Mouse (Mus musculus) thymus, postnatal 25 days (tissue): ENCODE results near the gene Prkag1.
A peak's percentile ranks its signal among the peaks of the same experiment; 100 is the strongest.

Experiments
- DNase-seq: peaks from one replicate; pipeline ENCODE4 v3.0.0; 2022

Gene Prkag1

GRCm38 (mm10) chr15:98830736-98831683, at the start of gene Prkag1:
TSS of gene Prkag1 (minus strand) at chr15:98831521.
- DNase-seq: peak; percentile 99

- peak; percentile 67 for DNase-seq
Measured at GRCm38 (mm10) chr15:98877331-98877730, 46.0 kb upstream of the Prkag1 start.

- DNase-seq: peak; percentile 93
Measured at GRCm38 (mm10) chr15:98871916-98872888, 40.9 kb upstream of the Prkag1 start.

- no peak for DNase-seq
Measured at GRCm38 (mm10) chr15:98871070-98871915, 40.0 kb upstream of the Prkag1 start, which contains the start of gene Kmt2d. TSS of gene Kmt2d (minus strand) at chr15:98871204.

- peak; percentile 34 for DNase-seq
Measured at GRCm38 (mm10) chr15:98870179-98871069, 39.1 kb upstream of the Prkag1 start.

GRCm38 (mm10) chr15:98869342-98870178, 38.2 kb upstream of the Prkag1 start:
- peak; percentile 35 for DNase-seq

GRCm38 (mm10) chr15:98868346-98869063, 37.2 kb upstream of the Prkag1 start:
- no peak for DNase-seq

GRCm38 (mm10) chr15:98867321-98867720, 36.0 kb upstream of the Prkag1 start:
- peak; percentile 64 for DNase-seq

GRCm38 (mm10) chr15:98866501-98866900, 35.2 kb upstream of the Prkag1 start:
- no peak for DNase-seq

- no peak for DNase-seq
Measured at GRCm38 (mm10) chr15:98865771-98866170, 34.5 kb upstream of the Prkag1 start.

- DNase-seq: no peak
Measured at GRCm38 (mm10) chr15:98864951-98865350, 33.6 kb upstream of the Prkag1 start.

- no peak for DNase-seq
Measured at GRCm38 (mm10) chr15:98863451-98863958, 32.2 kb upstream of the Prkag1 start.

- no peak for DNase-seq
Measured at GRCm38 (mm10) chr15:98861701-98862410, 30.5 kb upstream of the Prkag1 start.

- DNase-seq: no peak
Measured at GRCm38 (mm10) chr15:98860921-98861320, 29.6 kb upstream of the Prkag1 start.

GRCm38 (mm10) chr15:98859319-98860043, 28.2 kb upstream of the Prkag1 start:
- DNase-seq: no peak

- no peak for DNase-seq
Measured at GRCm38 (mm10) chr15:98854214-98854613, 22.9 kb upstream of the Prkag1 start.

- no peak for DNase-seq
Measured at GRCm38 (mm10) chr15:98853161-98853937, 22.0 kb upstream of the Prkag1 start.
